ENCODE assay signal across 27 mouse cellular contexts in genomic region chr7:119618209-119618935, GRCm38 (mm10). TPM values are rescaled to one million over a fixed set of nuclear protein-coding genes. Genes with fewer than 3 reads are reported as not detected.
DNase-seq lines count a peak whose midpoint lies in the region; ATAC-seq and TF ChIP-seq lines count a peak whose summit lies in the region.
"Had no signal": no experiment of that assay in that cellular context is flagged by ENCODE, and none has a peak within 500 bp of the region (broad histone marks: within the 10 kb centered on the region; RNA-seq: fewer than 3 reads in every experiment).

No protein-coding gene starts in this region.

- H3K9me3 ChIP-seq in kidney, embryonic 16.5 days (ENCODE audit: low read length) = no peaks in the 10 kb centered on the region
- no peaks in the 10 kb centered on the region for H3K9me3 ChIP-seq in CH12.LX (replicated peaks; ENCODE audit: low read length)
- H3K9me3 ChIP-seq in lung, postnatal 0 days (ENCODE audit: low read length) = no peaks in the 10 kb centered on the region
- H3K9me3 ChIP-seq: embryonic facial prominence, embryonic 12.5 days; forebrain, embryonic 12.5 days; heart, embryonic 13.5 days; hindbrain, embryonic 12.5 days; limb, embryonic 15.5 days; lung, embryonic 15.5 days; neural tube, embryonic 15.5 days had no signal

- H3K4me1 ChIP-seq in kidney, adult 2 months (ENCODE audit: control insufficient read depth, insufficient read depth, low read length) = peaks cover 18% of the 10 kb centered on the region; the same call in 1 of the 2 replicates
- no peaks in the 10 kb centered on the region for H3K4me1 ChIP-seq in kidney, embryonic 16.5 days (ENCODE audit: insufficient read depth, low read length)
- peaks cover 2 to 20% of the 10 kb centered on the region in 2 experiments; a peak in 3 of 4 replicates for H3K4me1 ChIP-seq in CH12.LX (ENCODE audit: control insufficient read depth in 1 of 2, insufficient read depth in 2 of 2)
- H3K4me1 ChIP-seq in lung, postnatal 0 days (ENCODE audit: insufficient read depth, low read depth, low read length) = no peaks in the 10 kb centered on the region
- H3K4me1 ChIP-seq: embryonic facial prominence, embryonic 12.5 days; forebrain, embryonic 12.5 days; heart, embryonic 13.5 days; hindbrain, embryonic 12.5 days; limb, embryonic 15.5 days; lung, embryonic 15.5 days; neural tube, embryonic 15.5 days had no signal

- peak overlapping the region; percentile 93 for H3K27ac ChIP-seq in kidney, adult 2 months (ENCODE audit: insufficient read depth, low read depth, low read length)
- H3K27ac ChIP-seq in kidney, embryonic 16.5 days (ENCODE audit: low read length) = no peak overlapping the region
- H3K27ac ChIP-seq in CH12.LX (ENCODE audit: insufficient read depth, low read depth) = no peak overlapping the region
- no peak overlapping the region for H3K27ac ChIP-seq in lung, postnatal 0 days (ENCODE audit: low read length)
- H3K27ac ChIP-seq: embryonic facial prominence, embryonic 12.5 days; forebrain, embryonic 12.5 days; heart, adult 2 months; heart, embryonic 13.5 days; hindbrain, embryonic 12.5 days; limb, embryonic 15.5 days; lung, embryonic 15.5 days; neural tube, embryonic 15.5 days had no signal

- no peak for TF ChIP-seq EP300 in CH12.LX (IDR thresholded peaks at IDR 0.05; ENCODE audit: low read length)
- no peak for TF ChIP-seq EP300 in lung, postnatal 0 days (IDR thresholded peaks at IDR 0.05)

- in situ Hi-C loops in CH12.LX (cut with MboI; ENCODE audit: low pct_ligation_motif_present, low pct_unique_long_range_greater_than_20kb, low sequenced_read_pairs) = no loop called here

- H3K4me2 ChIP-seq in kidney, embryonic 16.5 days (replicated peaks; ENCODE audit: low read depth, low read length) = no peak overlapping the region
- H3K4me2 ChIP-seq in CH12.LX (ENCODE audit: insufficient read depth, low read depth, poor library complexity, severe bottlenecking) = no peak overlapping the region
- H3K4me2 ChIP-seq in lung, postnatal 0 days (replicated peaks; ENCODE audit: low read depth, low read length) = no peak overlapping the region
- H3K4me2 ChIP-seq: embryonic facial prominence, embryonic 12.5 days; forebrain, embryonic 12.5 days; heart, embryonic 13.5 days; hindbrain, embryonic 12.5 days; limb, embryonic 15.5 days; lung, embryonic 15.5 days; midbrain, embryonic 11.5 days; neural tube, embryonic 15.5 days had no signal

- TF ChIP-seq POLR2A in kidney, adult 2 months (IDR thresholded peaks at IDR 0.05; ENCODE audit: low read depth, low read length) = no peak
- TF ChIP-seq POLR2A in CH12.LX (IDR thresholded peaks at IDR 0.05; ENCODE audit: low read depth, low read length) = no peak

- peak; percentile 4 for DNase-seq in adrenal gland, adult 2 months
- no peak for DNase-seq in adrenal gland, postnatal 25 days
- peak; percentile 81 for DNase-seq in kidney, adult 2 months
- no peak for DNase-seq in CH12.LX (ENCODE audit: extremely low read depth)
- peak; percentile 57 to 72 for DNase-seq in kidney, postnatal 36 days
- no peak for DNase-seq in lung, postnatal 0 days (ENCODE audit: low spot score)
- DNase-seq: cerebellum, adult 2 months; cerebellum, postnatal 25 days; gastrocnemius, postnatal 25 days; heart, adult 2 months; right cerebral cortex, adult 18-20 months; right cerebral cortex, postnatal 4 days; thymus, postnatal 14 days had no signal

- no peaks in the 10 kb centered on the region for H3K27me3 ChIP-seq in kidney, adult 2 months (replicated peaks; ENCODE audit: control insufficient read depth, insufficient read depth, low read length)
- no peaks in the 10 kb centered on the region for H3K27me3 ChIP-seq in kidney, embryonic 16.5 days (ENCODE audit: insufficient read depth, low read length)
- H3K27me3 ChIP-seq in CH12.LX (replicated peaks) = peaks cover 9% of the 10 kb centered on the region
- no peaks in the 10 kb centered on the region for H3K27me3 ChIP-seq in lung, postnatal 0 days (replicated peaks; ENCODE audit: insufficient read depth, low read length)
- H3K27me3 ChIP-seq: embryonic facial prominence, embryonic 12.5 days; forebrain, embryonic 12.5 days; heart, embryonic 13.5 days; hindbrain, embryonic 12.5 days; limb, embryonic 15.5 days; lung, embryonic 15.5 days; neural tube, embryonic 15.5 days had no signal

- ATAC-seq in kidney, embryonic 16.5 days (ENCODE audit: low FRiP score, low TSS enrichment) = no peak
- no peak for ATAC-seq in lung, postnatal 0 days
- ATAC-seq: intestine, postnatal 0 days had no signal

- no peaks in the 10 kb centered on the region for H3K79me2 ChIP-seq in CH12.LX (replicated peaks; ENCODE audit: control insufficient read depth, extremely low read depth, insufficient read depth, poor library complexity, severe bottlenecking)

- no peak for TF ChIP-seq RAD21 in CH12.LX (IDR thresholded peaks at IDR 0.05; ENCODE audit: low read depth, low read length)

- H3K4me3 ChIP-seq in kidney, adult 2 months (ENCODE audit: insufficient read depth, low read depth, low read length) = peak overlapping the region; percentile 54
- no peak overlapping the region for H3K4me3 ChIP-seq in kidney, embryonic 16.5 days (ENCODE audit: low read length)
- H3K4me3 ChIP-seq in CH12.LX (replicated peaks in 1 of 3; ENCODE audit: low read depth in 2 of 3, low read length in 2 of 3, poor library complexity in 1 of 3) = no peak overlapping the region
- H3K4me3 ChIP-seq in lung, postnatal 0 days (ENCODE audit: low read depth, low read length) = no peak overlapping the region
- H3K4me3 ChIP-seq: embryonic facial prominence, embryonic 12.5 days; forebrain, embryonic 12.5 days; heart, adult 2 months; heart, embryonic 13.5 days; hindbrain, embryonic 12.5 days; limb, embryonic 15.5 days; lung, embryonic 15.5 days; neural tube, embryonic 15.5 days had no signal

- TF ChIP-seq CTCF in kidney, adult 2 months (conservative IDR thresholded peaks at IDR 0.05; ENCODE audit: insufficient read depth, insufficient read length, low read depth, low read length) = no peak
- TF ChIP-seq CTCF in CH12.LX (conservative IDR thresholded peaks at IDR 0.05 in 1 of 2, IDR thresholded peaks at IDR 0.05 in 1 of 2; ENCODE audit: low read depth in 2 of 2, low read length in 2 of 2) = no peak
- no peak for TF ChIP-seq CTCF in lung, postnatal 0 days (IDR thresholded peaks at IDR 0.05)

- 27% methylated on average over 4 of the region's 4 CpGs for WGBS in kidney, adult 2 months
- 39% methylated on average over 4 of the region's 4 CpGs for WGBS in kidney, embryonic 16.5 days
- 40% methylated on average over 4 of the region's 4 CpGs for WGBS in lung, postnatal 0 days

- peaks cover 6% of the 10 kb centered on the region; the same call in 1 of the 2 replicates for H3K36me3 ChIP-seq in kidney, adult 2 months (ENCODE audit: control insufficient read depth, insufficient read depth, low read length)
- H3K36me3 ChIP-seq in kidney, embryonic 16.5 days (ENCODE audit: insufficient read depth, low read length) = no peaks in the 10 kb centered on the region
- H3K36me3 ChIP-seq in CH12.LX (replicated peaks in 1 of 2; ENCODE audit: control insufficient read depth in 1 of 2, insufficient read depth in 1 of 2, low read length in 1 of 2) = no peaks in the 10 kb centered on the region
- no peaks in the 10 kb centered on the region for H3K36me3 ChIP-seq in lung, postnatal 0 days (ENCODE audit: insufficient read depth, low read length)
- H3K36me3 ChIP-seq: embryonic facial prominence, embryonic 12.5 days; forebrain, embryonic 12.5 days; heart, embryonic 13.5 days; hindbrain, embryonic 12.5 days; limb, embryonic 15.5 days; lung, embryonic 15.5 days; neural tube, embryonic 15.5 days had no signal

- dilution Hi-C loops in CH12.LX (cut with MboI; ENCODE audit: extremely low pct_ligation_motif_present, extremely low pct_unique_long_range_greater_than_20kb, low sequenced_read_pairs) = no loop called here

- no peak overlapping the region for H3K9ac ChIP-seq in kidney, embryonic 16.5 days (replicated peaks; ENCODE audit: low read length)
- H3K9ac ChIP-seq in CH12.LX (ENCODE audit: insufficient read depth, low read depth) = no peak overlapping the region
- no peak overlapping the region for H3K9ac ChIP-seq in lung, postnatal 0 days (replicated peaks; ENCODE audit: low read depth)
- H3K9ac ChIP-seq: embryonic facial prominence, embryonic 12.5 days; forebrain, embryonic 12.5 days; heart, embryonic 13.5 days; hindbrain, embryonic 12.5 days; limb, embryonic 15.5 days; lung, embryonic 15.5 days; neural tube, embryonic 15.5 days had no signal

TF ChIP-seq in CH12.LX, 34 proteins besides CTCF, POLR2A, EP300 and RAD21:
- TF ChIP-seq MAFK (IDR thresholded peaks at IDR 0.05; ENCODE audit: insufficient replicate concordance, low read length) = peak; percentile 86
- TF ChIP-seq ELF1 (IDR thresholded peaks at IDR 0.05; ENCODE audit: low read depth, low read length) = no peak
- no peak for TF ChIP-seq NELFE (IDR thresholded peaks at IDR 0.05; ENCODE audit: low read depth, low read length)
- TF ChIP-seq SIN3A (IDR thresholded peaks at IDR 0.05; ENCODE audit: low read length) = no peak

RNA-seq across cellular contexts. Expression of gene Acsm1, which starts 11.5 kb away (rescaled TPM):
- under 1 TPM; 0.31 to 0.98 TPM for total RNA-seq in adrenal gland, adult 2 months (2021)
- 0.15 TPM in 1 of 2 replicates, not detected in the other for polyA plus RNA-seq in adrenal gland, adult 2 months (2012; rRNA removed)
- 3.5 TPM in 1 of 2 replicates, not detected in the other for total RNA-seq in adrenal gland, postnatal 25 days (2021)
- polyA plus RNA-seq in kidney, adult 2 months (2012; rRNA removed) = 209 and 221 TPM in 2 replicates
- 5.2 and 7.4 TPM in 2 replicates for polyA plus RNA-seq in kidney, embryonic 16.5 days (2015; fragmentation: Nextera tagmentation; extraction: Ambion mirVana)
- total RNA-seq in CH12.LX (2012; rRNA removed) (not detected in 2 replicates), CH12.LX (2014; rRNA removed) (not detected in 2 replicates)
- not detected in 2 replicates for polyA plus RNA-seq in CH12.LX (2012; ENCODE audit: insufficient read length, low read depth)
- 3.6 and 3.7 TPM in 2 replicates for polyA plus RNA-seq in lung, postnatal 0 days (2015; fragmentation: Nextera tagmentation; extraction: Ambion mirVana)
- total RNA-seq: gastrocnemius, postnatal 25 days; heart, adult 2 months; heart, postnatal 25 days; left cerebral cortex, adult 18-20 months; left cerebral cortex, postnatal 25 days had no signal
- polyA plus RNA-seq: cerebellum, adult 2 months; embryonic facial prominence, embryonic 12.5 days; forebrain, embryonic 12.5 days; hindbrain, embryonic 12.5 days; intestine, postnatal 0 days; limb, embryonic 15.5 days; midbrain, embryonic 11.5 days; neural tube, embryonic 15.5 days; stomach, embryonic 14.5 days had no signal

Comparison
In these comparisons a context has a peak if more than half of its experiments do, and no peak if none do; other contexts are left out.
1. DNase-seq: peak in adrenal gland, adult 2 months (single experiment), kidney, adult 2 months (single experiment) and kidney, postnatal 36 days (2 of 2); none in adrenal gland, postnatal 25 days (single experiment), CH12.LX (single experiment) and lung, postnatal 0 days (single experiment).
2. RNA of gene Acsm1, which starts 11.5 kb away (polyA plus RNA-seq): 209 to 221 TPM in kidney, adult 2 months; 5.2 to 7.4 TPM in kidney, embryonic 16.5 days, 3.6 to 3.7 TPM in lung, postnatal 0 days, 0.15 TPM in adrenal gland, adult 2 months and not detected in CH12.LX; every median in the first group is over 10 times any median in the second.